Mouse (Mus musculus): Measurements from ENCODE around the gene Flywch2. TPM values are rescaled to one million over a fixed set of nuclear protein-coding genes. Genes with fewer than 3 reads are reported as not detected.

The Flywch2 gene
- polyA plus RNA-seq, 1 experiment from 2014 or later: 33.2 TPM

GRCm38 (mm10) chr17:23797316-23797715 is 11.4 kb upstream of the Flywch2 start:
- Histone ChIP-seq H3K27me3 (replicated peaks; ENCODE audit: control insufficient read depth, insufficient read depth, low read length) (no peaks in the 10 kb centered on the region), H3K4me3 (replicated peaks; ENCODE audit: low read length) (no peak overlapping the region), H3K4me2 (ENCODE audit: low read length) (no peak overlapping the region), H3K9me3 (ENCODE audit: control insufficient read depth, low read length) (no peaks in the 10 kb centered on the region), H3K27ac (ENCODE audit: low read length) (no peak overlapping the region), H3K36me3 (ENCODE audit: control insufficient read depth, insufficient read depth) (no peaks in the 10 kb centered on the region), H3K4me1 (replicated peaks; ENCODE audit: control insufficient read depth, insufficient read depth, low read length) (peaks cover 2% of the 10 kb centered on the region; the same call in 1 of the 2 replicates), H3K9ac (replicated peaks; ENCODE audit: low read depth, low read length) (no peak overlapping the region)
- no peak for ATAC-seq
- WGBS: 78% methylated on average over 7 of the region's 7 CpGs

DNA sequence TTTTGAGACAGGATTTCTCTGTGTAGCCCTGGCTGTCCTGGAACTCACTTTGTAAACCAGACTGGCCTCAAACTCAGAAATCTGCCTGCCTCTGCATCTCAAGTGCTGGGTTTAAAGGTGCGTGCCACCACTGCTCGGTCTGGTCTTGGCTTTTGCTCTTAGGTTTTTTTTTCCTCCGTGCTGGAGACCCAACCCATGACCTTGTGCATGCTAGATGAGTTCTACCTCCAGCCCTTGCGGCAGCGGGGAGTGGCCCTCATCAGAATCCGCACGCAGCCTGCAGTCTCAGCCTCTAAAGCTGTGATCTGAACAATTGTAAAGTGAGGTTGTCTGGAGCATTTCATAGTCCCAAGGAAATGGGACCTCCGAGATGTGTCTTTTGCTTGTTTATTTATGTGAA is 9.4 kb upstream of the Flywch2 start:
- 95% methylated on average over 8 of the region's 8 CpGs for WGBS
- Histone ChIP-seq H3K9me3 (ENCODE audit: control insufficient read depth, low read length) (no peaks in the 10 kb centered on the region), H3K9ac (replicated peaks; ENCODE audit: low read depth, low read length) (no peak overlapping the region), H3K36me3 (ENCODE audit: control insufficient read depth, insufficient read depth) (no peaks in the 10 kb centered on the region), H3K4me3 (replicated peaks; ENCODE audit: low read length) (no peak overlapping the region), H3K4me2 (ENCODE audit: low read length) (no peak overlapping the region), H3K27me3 (replicated peaks; ENCODE audit: control insufficient read depth, insufficient read depth, low read length) (no peaks in the 10 kb centered on the region), H3K4me1 (replicated peaks; ENCODE audit: control insufficient read depth, insufficient read depth, low read length) (peaks cover 11% of the 10 kb centered on the region), H3K27ac (ENCODE audit: low read length) (no peak overlapping the region)
- no peak for ATAC-seq

DNA sequence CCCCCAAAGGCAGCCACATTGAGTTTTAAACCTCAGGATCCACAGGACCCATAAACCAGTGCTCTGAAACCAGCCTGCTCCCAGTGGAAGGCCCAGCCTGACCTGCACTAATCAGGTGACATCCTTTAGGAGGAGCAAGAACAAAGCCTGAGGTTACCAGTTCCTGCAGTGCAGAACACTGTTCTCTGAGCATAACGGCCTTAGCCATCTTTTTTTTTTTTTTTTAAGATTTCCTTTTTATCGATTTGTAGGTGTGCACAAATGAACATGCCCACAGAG is 5.1 kb upstream of the Flywch2 start:
- no peaks in the 10 kb centered on the region for H3K36me3 ChIP-seq (ENCODE audit: control insufficient read depth, insufficient read depth)
- ATAC-seq: no peak
- H3K27ac ChIP-seq (ENCODE audit: low read length): no peak overlapping the region
- peak overlapping the region; percentile 53 for H3K4me3 ChIP-seq (replicated peaks; ENCODE audit: low read length)
- no peaks in the 10 kb centered on the region for H3K27me3 ChIP-seq (replicated peaks; ENCODE audit: control insufficient read depth, insufficient read depth, low read length)
- WGBS: 44% methylated on average over 2 of the region's 2 CpGs
- peak overlapping the region; percentile 85 for H3K4me2 ChIP-seq (ENCODE audit: low read length)
- H3K9me3 ChIP-seq (ENCODE audit: control insufficient read depth, low read length): no peaks in the 10 kb centered on the region
- peaks cover 23% of the 10 kb centered on the region for H3K4me1 ChIP-seq (replicated peaks; ENCODE audit: control insufficient read depth, insufficient read depth, low read length)
- H3K9ac ChIP-seq (replicated peaks; ENCODE audit: low read depth, low read length): no peak overlapping the region

DNA sequence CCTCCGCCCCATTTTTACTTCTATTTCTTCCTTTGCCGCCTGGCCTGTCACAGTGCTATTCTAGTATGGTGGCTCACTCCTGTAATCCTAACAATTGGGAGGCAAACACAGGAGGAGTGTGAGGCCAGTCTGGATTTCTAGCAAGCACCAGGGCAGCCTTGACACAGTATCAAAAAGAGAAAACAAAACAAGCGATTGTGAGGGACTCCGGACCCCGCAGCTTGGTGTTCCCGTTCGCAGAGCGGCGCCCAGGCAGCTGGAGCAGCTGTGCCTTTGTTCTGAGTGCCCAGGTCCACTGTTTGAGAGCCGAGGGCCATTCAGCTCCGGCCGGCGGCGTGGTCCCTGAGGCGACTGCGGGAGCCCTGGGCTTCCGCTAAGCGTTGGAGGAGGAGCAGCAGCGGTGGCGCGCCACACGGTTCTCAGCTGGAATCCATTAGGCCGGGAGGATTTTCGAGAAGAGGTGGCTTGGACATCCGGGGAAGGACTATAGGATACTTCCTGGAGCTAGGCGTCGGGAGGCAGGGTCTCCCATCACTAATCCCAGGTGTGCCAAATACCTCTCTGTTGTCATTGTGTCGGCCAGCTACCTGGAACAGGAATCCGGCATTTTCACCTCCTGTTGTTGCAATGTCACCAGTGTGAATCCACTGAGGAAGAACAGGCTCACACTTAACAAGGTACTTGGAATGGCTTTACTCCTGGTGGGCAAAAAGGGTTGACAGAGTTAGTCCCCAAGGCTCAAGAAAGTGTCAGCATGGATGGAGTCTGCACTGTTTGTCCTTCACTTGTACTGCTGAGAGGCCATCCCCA is 4.6 kb upstream of the Flywch2 start, which contains the start of gene Srrm2:
Gene Srrm2, plus strand, starts transcription at position 264 of the 810 bp plus-strand sequence.
- Histone ChIP-seq H3K4me3 (replicated peaks; ENCODE audit: low read length) (peak within 1 kb of the TSS; percentile 53), H3K27ac (ENCODE audit: low read length) (peak within 1 kb of the TSS; percentile 77), H3K9me3 (ENCODE audit: control insufficient read depth, low read length) (no peaks in the 10 kb centered on the region), H3K4me2 (ENCODE audit: low read length) (peak within 1 kb of the TSS; percentile 85), H3K27me3 (replicated peaks; ENCODE audit: control insufficient read depth, insufficient read depth, low read length) (no peaks in the 10 kb centered on the region), H3K36me3 (ENCODE audit: control insufficient read depth, insufficient read depth) (no peaks in the 10 kb centered on the region), H3K4me1 (replicated peaks; ENCODE audit: control insufficient read depth, insufficient read depth, low read length) (peaks cover 24% of the 10 kb centered on the region), H3K9ac (replicated peaks; ENCODE audit: low read depth, low read length) (peak within 1 kb of the TSS; percentile 89)
- ATAC-seq: peak; percentile 18; the same call in 1 of the 2 replicates
- 1% methylated on average over 29 of the region's 29 CpGs for WGBS

DNA sequence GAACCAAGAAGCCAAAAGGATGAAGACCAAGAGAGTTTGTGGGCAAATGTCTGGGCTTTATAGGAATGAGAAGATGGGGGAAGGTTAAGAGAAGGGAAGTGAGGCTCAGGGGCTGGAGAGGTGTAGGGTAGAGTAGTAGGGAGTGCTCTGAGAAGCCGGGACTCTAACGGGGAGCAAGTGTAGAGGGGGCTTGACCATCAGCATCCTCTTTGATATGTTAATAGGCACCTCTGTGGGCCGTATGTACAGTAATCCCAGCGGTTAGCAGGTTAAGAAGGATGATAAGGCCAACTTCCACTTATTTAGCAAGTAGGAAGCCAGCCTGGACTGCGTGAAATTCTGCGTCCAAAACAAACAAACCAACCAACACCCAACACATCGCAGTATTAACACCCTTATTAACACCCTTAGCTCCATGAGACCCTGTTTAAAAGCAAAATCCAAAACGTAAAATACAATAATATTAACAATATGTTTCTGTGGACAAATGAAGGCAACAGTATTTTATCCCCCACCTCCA is 3.9 kb upstream of the Flywch2 start:
- Histone ChIP-seq H3K4me2 (ENCODE audit: low read length) (peak overlapping the region; percentile 85), H3K9ac (replicated peaks; ENCODE audit: low read depth, low read length) (peak overlapping the region; percentile 89), H3K27ac (ENCODE audit: low read length) (peak overlapping the region; percentile 77), H3K4me1 (replicated peaks; ENCODE audit: control insufficient read depth, insufficient read depth, low read length) (peaks cover 28% of the 10 kb centered on the region), H3K27me3 (replicated peaks; ENCODE audit: control insufficient read depth, insufficient read depth, low read length) (no peaks in the 10 kb centered on the region), H3K9me3 (ENCODE audit: control insufficient read depth, low read length) (no peaks in the 10 kb centered on the region), H3K4me3 (replicated peaks; ENCODE audit: low read length) (peak overlapping the region; percentile 53), H3K36me3 (ENCODE audit: control insufficient read depth, insufficient read depth) (no peaks in the 10 kb centered on the region)
- 12% methylated on average over 8 of the region's 8 CpGs for WGBS
- ATAC-seq: no peak

DNA sequence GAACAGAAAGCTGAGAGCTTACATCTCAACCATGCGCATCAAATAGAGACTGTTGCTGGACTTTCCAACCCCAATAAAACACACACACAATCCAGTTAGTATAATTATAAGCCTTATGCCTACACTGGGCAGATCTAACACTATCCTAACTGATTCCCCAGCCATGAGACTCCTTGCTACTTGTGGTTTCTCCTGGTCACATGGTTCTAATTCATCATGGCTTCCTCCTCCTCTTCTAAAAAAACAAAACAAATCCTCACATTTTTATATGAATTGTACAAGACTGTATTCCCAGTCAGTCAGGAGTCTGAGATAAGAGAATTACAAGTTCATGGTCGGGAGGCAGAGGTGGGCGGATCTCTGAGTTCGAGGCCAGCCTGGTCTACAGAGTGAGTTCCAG is 3.1 kb upstream of the Flywch2 start:
- Histone ChIP-seq H3K4me2 (ENCODE audit: low read length) (no peak overlapping the region), H3K4me3 (replicated peaks; ENCODE audit: low read length) (no peak overlapping the region), H3K36me3 (ENCODE audit: control insufficient read depth, insufficient read depth) (no peaks in the 10 kb centered on the region), H3K9me3 (ENCODE audit: control insufficient read depth, low read length) (no peaks in the 10 kb centered on the region), H3K27ac (ENCODE audit: low read length) (no peak overlapping the region), H3K4me1 (replicated peaks; ENCODE audit: control insufficient read depth, insufficient read depth, low read length) (peaks cover 28% of the 10 kb centered on the region), H3K27me3 (replicated peaks; ENCODE audit: control insufficient read depth, insufficient read depth, low read length) (no peaks in the 10 kb centered on the region), H3K9ac (replicated peaks; ENCODE audit: low read depth, low read length) (no peak overlapping the region)
- WGBS: 93% methylated on average over 4 of the region's 4 CpGs
- ATAC-seq: no peak

DNA sequence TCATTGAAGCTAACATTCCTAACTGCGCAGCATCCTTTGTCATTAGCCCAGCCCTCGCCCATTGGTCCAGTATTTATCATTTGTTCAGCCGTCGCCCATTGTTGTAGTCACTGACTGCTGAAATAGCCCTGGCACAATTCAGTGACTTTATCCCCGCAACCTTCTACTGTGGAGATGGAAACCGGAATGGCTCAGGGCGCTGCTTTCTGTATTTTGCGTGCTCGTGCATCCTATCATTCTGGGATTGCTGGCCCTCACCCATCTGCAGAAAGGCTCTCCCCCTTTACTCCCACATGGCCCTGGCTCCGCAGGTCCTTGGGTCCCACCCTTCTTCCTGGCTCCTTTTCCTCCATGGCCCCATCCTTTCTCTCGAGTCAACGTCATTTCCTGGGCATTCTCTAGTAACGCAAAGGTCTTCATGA is 640 bp upstream of the Flywch2 start:
- WGBS: 8% methylated on average over 13 of the region's 13 CpGs
- peak; percentile 49 for ATAC-seq

GRCm38 (mm10) chr17:23783352-23783751 is 2.5 kb downstream of the Flywch2 start:
- Histone ChIP-seq H3K9me3 (ENCODE audit: control insufficient read depth, low read length) (no peaks in the 10 kb centered on the region), H3K4me3 (replicated peaks; ENCODE audit: low read length) (no peak overlapping the region), H3K27me3 (replicated peaks; ENCODE audit: control insufficient read depth, insufficient read depth, low read length) (no peaks in the 10 kb centered on the region), H3K4me1 (replicated peaks; ENCODE audit: control insufficient read depth, insufficient read depth, low read length) (peaks cover 9% of the 10 kb centered on the region), H3K4me2 (ENCODE audit: low read length) (no peak overlapping the region), H3K27ac (ENCODE audit: low read length) (no peak overlapping the region), H3K36me3 (ENCODE audit: control insufficient read depth, insufficient read depth) (no peaks in the 10 kb centered on the region), H3K9ac (replicated peaks; ENCODE audit: low read depth, low read length) (no peak overlapping the region)
- no peak for ATAC-seq

More for the DNA sequence above, 640 bp upstream of the Flywch2 start:
- Histone ChIP-seq H3K4me2 (ENCODE audit: low read length) (peak overlapping the region; percentile 64), H3K27ac (ENCODE audit: low read length) (peak overlapping the region; percentile 81), H3K4me3 (replicated peaks; ENCODE audit: low read length) (peak overlapping the region; percentile 58), H3K9ac (replicated peaks; ENCODE audit: low read depth, low read length) (peak overlapping the region; percentile 65), H3K9me3 (ENCODE audit: control insufficient read depth, low read length) (no peaks in the 10 kb centered on the region), H3K27me3 (replicated peaks; ENCODE audit: control insufficient read depth, insufficient read depth, low read length) (no peaks in the 10 kb centered on the region), H3K36me3 (ENCODE audit: control insufficient read depth, insufficient read depth) (no peaks in the 10 kb centered on the region), H3K4me1 (replicated peaks; ENCODE audit: control insufficient read depth, insufficient read depth, low read length) (peaks cover 28% of the 10 kb centered on the region)

GRCm38 (mm10) chr17:23778447-23778846 is 7.4 kb downstream of the Flywch2 start:
- no peak overlapping the region for H3K4me3 ChIP-seq (replicated peaks; ENCODE audit: low read length)
- 44% methylated on average over 2 of the region's 2 CpGs for WGBS
- H3K9ac ChIP-seq (replicated peaks; ENCODE audit: low read depth, low read length): no peak overlapping the region
- no peak overlapping the region for H3K4me2 ChIP-seq (ENCODE audit: low read length)
- H3K9me3 ChIP-seq (ENCODE audit: control insufficient read depth, low read length): no peaks in the 10 kb centered on the region
- no peaks in the 10 kb centered on the region for H3K27me3 ChIP-seq (replicated peaks; ENCODE audit: control insufficient read depth, insufficient read depth, low read length)
- H3K36me3 ChIP-seq (ENCODE audit: control insufficient read depth, insufficient read depth): no peaks in the 10 kb centered on the region
- no peak overlapping the region for H3K27ac ChIP-seq (ENCODE audit: low read length)
- no peak for ATAC-seq
- 0 out of 2 replicates have a peak, but pooled peaks cover 2% of the 10 kb centered on the region for H3K4me1 ChIP-seq (replicated peaks; ENCODE audit: control insufficient read depth, insufficient read depth, low read length)
